Mouse (Mus musculus): ENCODE measurements at regions not wholly inside any gene's neighbourhood (a gene's known extent, or its start where the extent isn't known, plus 50 kb on each side); places are given as distances from the start of the nearest gene placed in this dataset.

DNA sequence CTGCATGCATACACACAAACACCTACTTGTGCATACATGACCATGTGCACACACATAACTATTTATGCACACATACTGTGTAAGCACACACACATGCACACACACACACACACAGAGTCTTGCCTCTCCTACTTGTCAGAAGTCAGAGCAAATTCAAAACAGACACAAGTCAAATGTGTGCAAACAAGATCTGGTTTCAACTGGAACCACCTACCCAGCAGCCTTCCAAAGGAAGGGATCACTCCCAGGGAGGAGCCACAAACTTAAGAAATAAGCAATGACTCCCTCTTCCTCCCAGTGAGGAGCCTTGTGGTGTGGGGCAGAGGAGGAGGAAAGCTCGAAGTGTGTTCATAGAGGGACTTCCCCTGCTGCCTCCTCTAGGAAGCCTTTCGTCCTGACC is 153.8 kb downstream of the Bmp7 start:
- TF ChIP-seq TAL1 (IDR thresholded peaks at IDR 0.05; ENCODE audit: low read length) (no peak), GATA1 (IDR thresholded peaks at IDR 0.05; ENCODE audit: low read length) (no peak)
